Mouse (Mus musculus) hindbrain, embryonic 12.5 days (tissue): ENCODE data around the gene Thap3. TPM values are rescaled to one million over a fixed set of nuclear protein-coding genes. Genes with fewer than 3 reads are reported as not detected.

ENCODE experiments used
- ATAC-seq: fragments of 200-750 bp; cut with Nextera tagmentation; 2 replicates; pipeline ENCODE4 v1.8.0; 2017; ENCODE audit warnings: moderate TSS enrichment; ENCODE audit not compliant: low FRiP score
- H3K27ac ChIP-seq: fragments of 300-500 bp; sonication (generic); 2 replicates; pipeline ENCODE4 v1.5.1; 2016; ENCODE audit warnings: mild to moderate bottlenecking
- H3K27me3 ChIP-seq: fragments of 300-500 bp; sonication (generic); 2 replicates; pipeline ENCODE4 v1.6.1; 2016; ENCODE audit warnings: mild to moderate bottlenecking
- H3K36me3 ChIP-seq: fragments of 300-500 bp; sonication (generic); 2 replicates; pipeline ENCODE4 v1.6.1; 2016; ENCODE audit warnings: mild to moderate bottlenecking
- H3K4me1 ChIP-seq: fragments of 300-500 bp; sonication (generic); 2 replicates; pipeline ENCODE4 v1.6.1; 2016
- H3K4me2 ChIP-seq: fragments of 300-500 bp; sonication (generic); replicated peaks from 2 replicates; pipeline ENCODE4 v1.6.1; 2016; ENCODE audit warnings: mild to moderate bottlenecking
- H3K4me3 ChIP-seq: fragments of 300-500 bp; sonication (generic); 2 replicates; pipeline ENCODE4 v1.5.1; 2016; ENCODE audit warnings: mild to moderate bottlenecking
- H3K9ac ChIP-seq: fragments of 300-500 bp; sonication (generic); 2 replicates; pipeline ENCODE4 v1.6.1; 2016; ENCODE audit warnings: mild to moderate bottlenecking, moderate library complexity
- H3K9me3 ChIP-seq: fragments of 300-500 bp; sonication (generic); replicated peaks from 2 replicates; pipeline ENCODE4 v1.6.1; 2016; ENCODE audit warnings: mild to moderate bottlenecking
- WGBS: fragments of 180-500 bp; shearing (Covaris S2); methylation state at CpG from one replicate; pipeline ENCODE4 v1.1.7; 2016; 5-methylcytosine and 5-hydroxymethylcytosine counted together
- polyA plus RNA-seq: library from polyadenylated mRNA; unstranded; fragments of >200 nt; fragmentation: Nextera tagmentation; extraction: Ambion mirVana; gene quantifications from 2 replicates; pipeline ENCODE4 v1.2.1, GENCODE M21; 2016

Gene Thap3
- polyA plus RNA-seq, 1 experiment from 2014 or later: 37.0 TPM

- H3K27ac ChIP-seq: no peak overlapping the region
- no peaks in the 10 kb centered on the region for H3K9me3 ChIP-seq
- no peak overlapping the region for H3K4me2 ChIP-seq
- no peak overlapping the region for H3K4me3 ChIP-seq
- peaks cover 22% of the 10 kb centered on the region for H3K4me1 ChIP-seq
- H3K9ac ChIP-seq: 0 out of 2 replicates have a peak overlapping the region, but pooled peaks have one; percentile 4
- no peaks in the 10 kb centered on the region for H3K27me3 ChIP-seq
- no peak for ATAC-seq
- WGBS: 78% methylated on average over 12 of the region's 12 CpGs
- peaks cover 68% of the 10 kb centered on the region for H3K36me3 ChIP-seq
Measured at GRCm38 (mm10) chr4:152021568-152022097, 32.8 kb upstream of the Thap3 start.

- H3K4me3 ChIP-seq: no peak overlapping the region
- WGBS: 95% methylated on average over 21 of the region's 21 CpGs
- no peaks in the 10 kb centered on the region for H3K27me3 ChIP-seq
- no peak overlapping the region for H3K4me2 ChIP-seq
- H3K4me1 ChIP-seq: peaks cover 6% of the 10 kb centered on the region
- no peak overlapping the region for H3K9ac ChIP-seq
- no peak for ATAC-seq
- peaks cover 68% of the 10 kb centered on the region for H3K36me3 ChIP-seq
- H3K9me3 ChIP-seq: no peaks in the 10 kb centered on the region
- no peak overlapping the region for H3K27ac ChIP-seq
Measured at GRCm38 (mm10) chr4:152020024-152020423, 31.2 kb upstream of the Thap3 start.

DNA sequence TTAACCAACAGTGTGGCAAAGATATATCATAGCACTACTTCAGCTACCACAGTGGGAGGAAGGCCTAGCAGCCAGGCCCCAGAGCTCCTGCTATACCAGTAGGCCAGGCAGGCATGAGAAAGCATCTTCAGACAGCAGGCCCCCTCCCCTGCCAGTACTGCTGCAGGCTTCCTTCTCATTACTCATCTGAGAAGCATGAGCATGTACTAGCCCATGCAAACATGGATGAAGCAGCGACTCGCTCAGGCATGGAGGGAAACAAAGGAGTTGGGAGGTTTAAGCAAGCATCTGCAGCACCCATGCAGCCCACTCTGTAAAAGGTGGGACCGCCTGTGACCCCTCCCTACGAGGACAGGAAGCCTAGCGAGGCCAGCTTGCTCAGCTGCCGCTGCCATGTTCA, 30.3 kb upstream of the Thap3 start:
- no peaks in the 10 kb centered on the region for H3K9me3 ChIP-seq
- no peak overlapping the region for H3K4me3 ChIP-seq
- 93% methylated on average over 6 of the region's 6 CpGs for WGBS
- H3K4me1 ChIP-seq: no peaks in the 10 kb centered on the region
- no peak overlapping the region for H3K27ac ChIP-seq
- no peaks in the 10 kb centered on the region for H3K27me3 ChIP-seq
- H3K36me3 ChIP-seq: peaks cover 59% of the 10 kb centered on the region
- no peak overlapping the region for H3K9ac ChIP-seq
- ATAC-seq: no peak
- no peak overlapping the region for H3K4me2 ChIP-seq

GRCm38 (mm10) chr4:152013036-152013813, 24.4 kb upstream of the Thap3 start:
- H3K4me3 ChIP-seq: no peak overlapping the region
- no peaks in the 10 kb centered on the region for H3K9me3 ChIP-seq
- H3K4me2 ChIP-seq: no peak overlapping the region
- ATAC-seq: no peak
- H3K36me3 ChIP-seq: peaks cover 8% of the 10 kb centered on the region; the same call in 1 of the 2 replicates
- WGBS: 86% methylated on average over 12 of the region's 12 CpGs
- peaks cover 24% of the 10 kb centered on the region for H3K4me1 ChIP-seq
- no peak overlapping the region for H3K27ac ChIP-seq
- H3K9ac ChIP-seq: no peak overlapping the region
- peaks cover 31% of the 10 kb centered on the region for H3K27me3 ChIP-seq

DNA sequence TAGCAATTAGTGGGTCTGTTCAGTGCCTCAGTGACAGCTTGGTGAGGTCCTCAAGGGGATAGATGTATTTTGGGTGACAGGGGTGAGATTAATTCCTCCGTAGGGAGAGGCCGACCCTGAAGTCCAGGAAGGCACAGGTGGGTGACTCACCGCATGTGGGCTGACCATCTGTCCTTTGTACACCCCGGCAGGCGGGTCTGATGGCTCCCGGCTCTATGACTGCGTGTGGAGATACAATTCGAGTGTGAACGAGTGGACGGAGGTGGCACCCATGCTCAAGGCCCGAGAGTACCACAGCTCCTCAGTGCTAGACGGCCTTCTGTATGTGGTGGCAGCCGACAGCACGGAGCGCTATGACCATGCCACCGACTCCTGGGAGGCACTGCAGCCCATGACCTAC, 23.3 kb upstream of the Thap3 start:
- peaks cover 34% of the 10 kb centered on the region for H3K4me1 ChIP-seq
- no peak for ATAC-seq
- no peak overlapping the region for H3K4me2 ChIP-seq
- H3K9ac ChIP-seq: no peak overlapping the region
- peaks cover 42% of the 10 kb centered on the region for H3K27me3 ChIP-seq
- peaks cover 5% of the 10 kb centered on the region; the same call in 1 of the 2 replicates for H3K36me3 ChIP-seq
- H3K9me3 ChIP-seq: no peaks in the 10 kb centered on the region
- H3K27ac ChIP-seq: no peak overlapping the region
- whole genome bisulfite sequencing: 91% methylated on average over 16 of the region's 16 CpGs
- H3K4me3 ChIP-seq: no peak overlapping the region

DNA sequence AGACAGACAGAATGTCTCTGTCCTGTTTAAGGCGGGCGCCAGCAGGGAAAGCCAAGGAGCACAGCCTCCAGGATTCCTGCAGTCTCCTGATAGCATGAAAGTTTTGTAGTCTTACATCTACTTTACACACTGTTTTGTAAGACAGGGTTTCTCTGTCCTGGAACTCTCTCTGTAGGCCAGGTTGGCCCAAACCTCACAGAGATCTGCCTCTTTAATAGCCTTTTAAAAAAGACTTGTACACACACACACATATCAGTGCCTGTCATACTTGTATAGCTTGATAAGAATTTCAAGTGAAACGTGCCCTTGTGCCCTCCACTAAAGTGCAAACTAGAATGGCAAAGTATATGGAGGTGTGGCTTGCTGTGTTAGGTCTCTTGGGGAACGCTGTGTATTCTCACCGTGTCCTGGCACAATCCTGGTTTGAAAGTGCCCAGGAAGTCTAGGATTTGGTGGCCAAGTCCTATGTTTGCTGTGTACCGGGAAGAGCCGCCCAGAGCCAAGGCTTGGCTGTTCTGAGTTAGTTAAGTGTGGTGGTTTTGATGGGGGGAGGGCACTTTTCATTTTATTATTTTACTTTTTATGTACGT, 22.5 kb upstream of the Thap3 start:
- Histone ChIP-seq H3K27me3 (peaks cover 50% of the 10 kb centered on the region), H3K4me1 (peaks cover 34% of the 10 kb centered on the region), H3K27ac (no peak overlapping the region), H3K4me2 (peak overlapping the region; percentile 100), H3K9ac (no peak overlapping the region), H3K4me3 (peak overlapping the region; percentile 70), H3K9me3 (no peaks in the 10 kb centered on the region), H3K36me3 (0 out of 2 replicates have a peak, but pooled peaks cover 5% of the 10 kb centered on the region)
- no peak for ATAC-seq
- 76% methylated on average over 8 of the region's 8 CpGs for WGBS

GRCm38 (mm10) chr4:152010707-152011134, 21.9 kb upstream of the Thap3 start:
- H3K9me3 ChIP-seq: no peaks in the 10 kb centered on the region
- peak overlapping the region; percentile 100 for H3K4me2 ChIP-seq
- no peak overlapping the region for H3K27ac ChIP-seq
- H3K4me3 ChIP-seq: peak overlapping the region; percentile 70
- H3K9ac ChIP-seq: peak overlapping the region; percentile 65; the same call in 1 of the 2 replicates
- no peaks in the 10 kb centered on the region for H3K36me3 ChIP-seq
- H3K4me1 ChIP-seq: peaks cover 34% of the 10 kb centered on the region
- ATAC-seq: no peak
- WGBS: 11% methylated on average over 13 of the region's 13 CpGs
- H3K27me3 ChIP-seq: peaks cover 50% of the 10 kb centered on the region

GRCm38 (mm10) chr4:152010091-152010706, 21.4 kb upstream of the Thap3 start:
- no peaks in the 10 kb centered on the region for H3K36me3 ChIP-seq
- H3K4me1 ChIP-seq: peaks cover 34% of the 10 kb centered on the region
- H3K27me3 ChIP-seq: peaks cover 50% of the 10 kb centered on the region
- no peak overlapping the region for H3K27ac ChIP-seq
- peak overlapping the region; percentile 70 for H3K4me3 ChIP-seq
- H3K4me2 ChIP-seq: peak overlapping the region; percentile 100
- no peaks in the 10 kb centered on the region for H3K9me3 ChIP-seq
- ATAC-seq: 0 out of 2 replicates have a peak, but pooled peaks have one; percentile 4
- WGBS: 3% methylated on average over 10 of the region's 10 CpGs
- peak overlapping the region; percentile 65 for H3K9ac ChIP-seq

GRCm38 (mm10) chr4:152009076-152010051, 20.6 kb upstream of the Thap3 start:
- H3K4me1 ChIP-seq: peaks cover 34% of the 10 kb centered on the region
- peaks cover 50% of the 10 kb centered on the region for H3K27me3 ChIP-seq
- H3K9me3 ChIP-seq: no peaks in the 10 kb centered on the region
- H3K4me3 ChIP-seq: peak overlapping the region; percentile 70
- peak overlapping the region; percentile 65 for H3K9ac ChIP-seq
- no peaks in the 10 kb centered on the region for H3K36me3 ChIP-seq
- under 1% methylated on average over 112 of the region's 115 CpGs for WGBS
- peak; percentile 72 for ATAC-seq
- peak overlapping the region; percentile 31 for H3K27ac ChIP-seq
- H3K4me2 ChIP-seq: peak overlapping the region; percentile 100

DNA sequence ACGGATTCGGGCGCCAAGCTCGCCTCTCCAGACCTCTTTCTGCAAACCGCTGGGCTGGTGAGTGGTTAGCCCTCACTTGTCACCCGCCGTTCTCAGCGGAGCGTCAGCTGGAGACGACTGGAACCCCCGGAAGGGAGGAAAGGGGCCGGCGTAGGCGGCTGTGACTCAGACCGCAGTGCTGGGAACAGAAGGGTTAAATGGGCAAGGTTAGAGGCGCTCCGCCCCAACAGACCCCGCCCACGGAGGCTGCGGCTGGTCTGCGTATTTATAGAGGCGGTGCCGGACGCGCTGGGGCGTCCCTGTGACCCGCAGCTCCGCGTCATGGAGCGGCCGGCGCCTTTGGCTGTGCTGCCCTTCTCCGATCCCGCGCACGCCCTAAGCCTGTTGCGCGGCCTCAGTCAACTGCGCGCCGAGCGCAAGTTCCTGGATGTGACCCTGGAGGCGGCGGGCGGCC, 19.9 kb upstream of the Thap3 start, which contains the start of gene Klhl21:
Gene Klhl21, plus strand, starts transcription at position 182 of the 454 bp plus-strand sequence.
- peaks cover 50% of the 10 kb centered on the region for H3K27me3 ChIP-seq
- WGBS: 1% methylated on average over 42 of the region's 45 CpGs
- no peaks in the 10 kb centered on the region for H3K9me3 ChIP-seq

DNA sequence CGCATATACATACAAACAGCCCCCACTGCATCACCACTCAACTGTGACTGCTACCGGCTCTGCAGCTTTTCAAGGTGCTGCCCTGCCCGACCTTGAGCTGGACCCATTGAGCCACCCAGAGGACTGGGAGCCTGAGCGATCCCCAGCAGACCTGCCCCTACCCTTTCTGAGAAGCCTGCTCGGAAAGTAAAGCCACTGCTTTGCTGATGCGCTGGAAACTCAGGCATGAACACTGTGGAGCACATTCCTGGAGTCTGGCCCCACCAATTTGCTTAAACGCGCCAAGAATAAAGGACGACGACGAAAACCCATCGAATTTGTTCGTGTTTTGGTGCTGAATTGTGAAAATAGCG, 19.3 kb upstream of the Thap3 start:
- peak overlapping the region; percentile 65; the same call in 1 of the 2 replicates for H3K9ac ChIP-seq
- H3K27ac ChIP-seq: no peak overlapping the region
- H3K4me2 ChIP-seq: peak overlapping the region; percentile 100
- H3K4me1 ChIP-seq: peaks cover 34% of the 10 kb centered on the region
- H3K4me3 ChIP-seq: peak overlapping the region; percentile 70
- under 1% methylated on average over 14 of the region's 14 CpGs for WGBS
- H3K27me3 ChIP-seq: peaks cover 50% of the 10 kb centered on the region
- no peaks in the 10 kb centered on the region for H3K36me3 ChIP-seq
- H3K9me3 ChIP-seq: no peaks in the 10 kb centered on the region
- ATAC-seq: 0 out of 2 replicates have a peak, but pooled peaks have one; percentile 2

More for the DNA sequence above, 19.9 kb upstream of the Thap3 start, which contains the start of gene Klhl21:
- Histone ChIP-seq H3K4me2 (peak within 1 kb of the TSS; percentile 100), H3K4me1 (peaks cover 34% of the 10 kb centered on the region), H3K4me3 (peak within 1 kb of the TSS; percentile 70), H3K36me3 (no peaks in the 10 kb centered on the region), H3K9ac (peak within 1 kb of the TSS; percentile 65), H3K27ac (peak within 1 kb of the TSS; percentile 31)
- peak; percentile 86 for ATAC-seq
